Mouse (Mus musculus): ENCODE measurements around the gene Erich6b.

Erich6b gene

DNA sequence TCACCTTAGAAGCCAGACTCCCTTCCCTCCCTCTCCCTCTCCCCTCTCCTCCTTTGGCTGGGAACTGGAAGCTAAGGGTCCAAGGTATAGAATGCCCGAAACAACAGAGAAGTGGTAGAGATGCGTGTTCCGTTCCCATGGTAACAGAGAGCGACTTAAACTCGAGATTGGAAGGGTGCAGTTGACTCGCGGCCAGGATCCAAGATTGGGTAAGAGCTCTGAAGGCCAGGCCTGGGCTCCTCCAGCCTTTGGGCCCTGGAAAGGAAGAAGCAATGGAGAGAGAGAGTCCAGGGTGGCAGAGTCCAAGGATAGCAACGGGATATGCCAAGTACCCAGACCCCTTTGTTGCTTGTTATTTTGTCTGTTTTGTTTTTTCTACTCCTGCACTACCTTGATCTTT lies at the start of gene Erich6b:
Gene Erich6b, plus strand, starts transcription at position 180 of the 400 bp plus-strand sequence.
- no peak for DNase-seq (ENCODE audit: low spot score in 2 of 2)

DNA sequence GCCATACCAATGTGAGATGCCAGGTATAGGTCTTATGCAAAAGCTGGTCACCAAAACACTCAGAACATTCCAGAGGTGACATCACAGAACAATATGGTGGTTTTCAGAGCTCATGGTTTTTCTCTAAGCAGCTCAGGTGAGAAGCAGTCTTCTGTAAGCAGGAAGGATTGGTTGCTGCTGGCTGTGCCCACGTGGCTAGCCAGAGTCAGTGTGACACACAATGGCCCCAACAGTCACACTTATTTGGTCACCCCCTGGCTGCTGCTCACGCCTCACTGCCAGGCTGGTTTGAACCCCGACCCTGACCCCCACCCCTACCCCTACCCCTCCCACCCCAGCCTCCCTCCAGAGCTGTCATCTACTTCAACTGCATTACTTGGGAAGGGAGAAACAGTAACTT lies 49.1 kb upstream of the Erich6b start, which contains the start of gene Spert:
Gene Spert, minus strand, starts transcription at position 139 of the 400 bp plus-strand sequence.
- DNase-seq (ENCODE audit: low spot score in 2 of 2): no peak

DNA sequence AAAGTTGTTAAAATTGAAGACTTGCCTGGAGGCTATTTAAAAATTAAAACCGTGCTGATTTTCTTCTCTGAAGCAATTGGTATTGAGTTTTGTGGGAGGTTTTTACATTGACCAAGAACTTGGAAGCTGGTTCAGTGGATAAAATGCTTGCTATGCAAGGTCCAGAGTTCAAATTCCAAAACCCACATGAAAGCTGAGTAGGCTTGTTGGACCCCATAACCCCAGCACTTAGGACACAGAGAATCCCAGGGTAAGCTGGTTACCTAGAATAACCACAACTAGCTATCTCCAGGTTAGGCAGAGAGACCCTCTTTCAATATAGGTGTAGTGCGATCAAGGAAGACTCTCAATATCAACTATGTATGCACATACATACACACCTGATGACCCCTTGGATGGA lies 32.9 kb upstream of the Erich6b start:
- DNase-seq (ENCODE audit: low spot score in 2 of 2): no peak

DNA sequence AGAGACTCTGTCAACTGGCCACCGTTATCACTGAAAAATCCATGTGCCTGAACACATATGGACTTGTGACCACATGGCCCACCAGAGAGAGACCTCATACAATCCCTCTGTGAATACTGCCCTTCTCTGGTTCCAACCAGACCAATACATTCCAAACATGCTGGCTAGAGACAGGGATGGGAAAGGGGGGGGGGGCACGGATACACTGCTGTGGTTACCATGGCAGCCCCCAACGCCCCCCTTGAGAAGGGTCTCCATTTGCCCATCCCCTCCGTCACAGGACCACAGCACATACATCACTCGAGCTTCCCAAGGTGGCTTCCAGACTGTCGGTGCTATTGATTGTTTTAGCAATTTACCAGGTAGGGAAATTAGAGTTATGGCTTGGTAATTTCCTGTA lies 25.7 kb upstream of the Erich6b start:
- no peak for DNase-seq (ENCODE audit: low spot score in 2 of 2)

DNA sequence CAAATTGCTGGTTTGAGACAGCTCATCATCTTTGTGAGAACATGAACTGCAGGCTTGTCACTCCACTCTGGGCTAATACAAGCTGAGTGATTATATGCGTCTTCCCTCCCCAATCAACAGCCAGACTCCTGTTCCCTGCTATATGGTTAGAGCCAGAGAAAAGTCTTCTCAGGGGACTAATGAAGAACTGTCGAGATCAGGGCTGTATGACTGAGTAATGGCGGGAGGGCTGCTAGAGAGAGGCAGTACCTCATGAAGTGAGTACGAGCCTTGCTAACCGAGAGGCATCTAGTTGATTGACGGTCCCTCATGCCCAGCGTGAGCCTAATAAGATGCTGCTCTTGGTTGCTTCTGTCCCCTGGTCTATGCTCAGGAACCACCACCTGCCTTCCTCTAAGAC lies 19.1 kb upstream of the Erich6b start:
- no peak for DNase-seq (ENCODE audit: low spot score in 2 of 2)

DNA sequence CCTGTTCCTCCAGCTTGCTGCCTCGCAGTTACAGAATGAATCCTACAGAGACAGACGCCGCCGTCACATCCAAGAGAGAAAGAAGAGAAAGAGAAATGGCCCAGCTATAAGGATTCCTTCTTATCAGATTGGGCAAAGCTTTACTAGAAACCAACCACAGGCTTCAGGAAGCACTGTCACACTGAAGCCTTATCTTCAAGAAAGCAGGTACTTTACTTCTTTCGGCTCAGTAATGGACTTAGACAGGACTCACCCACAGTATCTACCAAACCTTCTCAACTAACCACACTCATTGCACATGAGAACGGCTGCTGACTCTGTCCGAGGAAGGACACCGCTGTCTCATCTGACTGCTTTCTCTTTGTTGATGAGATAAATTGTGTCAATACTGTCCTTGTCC lies 13.2 kb upstream of the Erich6b start:
- DNase-seq (ENCODE audit: low spot score in 2 of 2): no peak

DNA sequence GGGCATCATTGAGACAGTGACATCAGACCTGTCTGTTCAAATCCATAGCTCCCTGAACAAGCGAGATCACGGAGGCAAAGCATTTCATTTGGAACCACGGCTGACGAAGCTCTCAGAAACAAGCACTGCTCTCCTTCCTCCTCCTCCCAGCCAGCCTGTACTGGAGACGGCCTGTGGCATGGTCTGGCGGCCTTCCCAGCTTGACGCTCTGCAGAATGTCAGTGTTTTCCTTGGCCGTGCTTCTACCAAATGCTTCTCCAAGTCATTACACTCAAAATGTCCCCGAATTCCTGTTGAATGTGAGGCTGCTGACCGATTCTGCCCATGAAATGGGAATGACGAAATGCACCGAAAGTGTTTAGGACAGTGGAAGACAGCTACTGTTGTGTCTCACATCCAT lies 6.7 kb upstream of the Erich6b start:
- DNase-seq (ENCODE audit: low spot score in 2 of 2): peak in 1 of 2 experiments; percentile 13

DNA sequence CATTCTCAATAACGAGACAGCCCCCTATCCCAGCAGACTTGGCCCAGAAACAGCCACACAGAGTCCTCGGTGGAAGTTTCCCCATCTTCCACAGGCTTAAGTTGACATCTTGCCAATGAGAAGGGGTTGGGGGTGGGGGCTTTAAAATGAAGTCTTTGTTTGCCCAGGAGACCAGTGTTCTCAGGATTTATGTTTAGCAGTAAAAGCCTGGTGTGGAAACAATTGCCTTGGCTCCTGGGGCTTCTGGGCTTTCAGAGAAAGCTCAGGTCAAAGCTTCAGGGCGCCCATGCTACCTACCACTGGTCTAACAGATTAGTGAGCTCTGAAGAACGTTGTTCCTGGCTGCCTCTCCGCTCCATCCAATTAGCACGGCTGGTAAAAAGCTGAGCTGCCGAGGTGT lies 6.0 kb upstream of the Erich6b start:
- no peak for DNase-seq (ENCODE audit: low spot score in 2 of 2)

DNA sequence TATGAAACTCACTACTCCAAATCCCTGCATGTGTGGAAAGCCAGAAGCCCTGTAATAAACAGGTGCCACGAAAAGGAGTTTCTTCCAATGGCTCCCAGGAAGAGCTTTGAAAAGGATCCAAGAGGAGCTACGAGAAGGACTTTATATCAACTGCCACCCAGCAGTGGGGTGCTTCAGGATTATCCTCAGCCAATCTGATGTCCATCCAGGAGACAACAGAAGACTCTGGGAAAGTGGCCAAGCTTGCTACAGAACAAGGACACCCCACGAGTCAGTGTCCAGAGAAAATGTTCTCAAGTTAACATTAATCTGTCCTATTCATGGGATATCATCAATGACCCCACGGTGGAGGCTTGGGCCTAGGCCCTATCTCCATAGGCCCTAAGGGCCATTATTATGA lies 4.4 kb upstream of the Erich6b start:
- DNase-seq (ENCODE audit: low spot score in 2 of 2): no peak

DNA sequence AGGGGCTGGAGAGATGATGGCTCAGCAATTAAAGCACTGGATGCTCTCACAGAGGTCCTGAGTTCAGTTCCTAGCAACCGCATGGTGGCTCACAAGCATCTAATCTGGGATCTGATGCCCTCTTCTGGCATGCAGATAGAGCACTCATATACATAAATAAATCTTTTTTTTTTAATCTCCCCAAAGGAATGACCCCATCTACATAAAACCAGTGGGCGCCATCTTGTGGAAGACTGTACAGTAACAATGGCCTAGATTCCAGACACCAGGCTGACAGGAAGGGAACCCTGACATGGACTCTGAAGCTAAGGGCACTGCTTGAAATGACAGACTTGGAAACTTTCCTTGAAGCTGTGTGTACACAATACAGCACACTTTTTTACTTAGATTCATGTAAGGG lies 1.2 kb upstream of the Erich6b start:
- DNase-seq (ENCODE audit: low spot score in 2 of 2): no peak

DNA sequence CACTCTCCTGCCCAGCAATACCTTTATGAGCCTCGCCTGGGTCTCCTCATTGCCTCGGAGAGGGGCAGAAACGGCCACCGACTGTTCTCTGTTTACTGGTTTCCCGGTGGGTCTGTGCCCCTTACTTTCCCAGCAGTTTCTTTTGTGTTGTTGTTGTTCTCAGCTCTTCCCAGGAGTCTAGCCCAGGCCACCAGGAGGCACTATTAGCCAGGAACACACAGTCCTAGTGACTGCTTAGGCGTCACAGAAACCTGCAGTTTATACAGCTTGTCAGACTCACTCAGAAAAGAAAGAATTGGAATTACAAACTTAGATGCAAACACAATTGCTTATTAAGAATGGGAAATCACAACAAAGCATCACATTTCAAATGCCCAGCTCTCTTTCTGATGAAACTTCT lies 690 bp upstream of the Erich6b start:
- no peak for DNase-seq (ENCODE audit: low spot score in 2 of 2)

DNA sequence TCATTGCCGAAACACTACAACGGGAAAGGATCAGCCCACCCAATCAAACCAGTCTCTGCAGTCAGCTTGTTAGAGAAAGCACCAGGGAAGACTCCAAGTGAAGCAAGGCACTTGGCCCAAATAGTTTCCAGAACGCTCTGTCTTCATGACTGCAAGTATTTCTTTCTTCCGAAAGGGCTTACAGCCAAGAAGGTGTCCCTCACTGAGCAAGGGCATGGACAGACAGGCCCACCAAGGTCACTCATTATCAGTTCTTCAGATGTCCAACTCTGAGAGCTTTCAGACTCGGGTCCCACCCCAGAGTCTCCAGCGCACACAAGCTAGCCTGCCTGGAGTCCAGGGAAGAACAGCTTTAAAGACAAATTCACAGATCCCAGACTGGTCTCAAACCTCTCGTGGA lies 3.4 kb downstream of the Erich6b start:
- DNase-seq (ENCODE audit: low spot score in 2 of 2): no peak

DNA sequence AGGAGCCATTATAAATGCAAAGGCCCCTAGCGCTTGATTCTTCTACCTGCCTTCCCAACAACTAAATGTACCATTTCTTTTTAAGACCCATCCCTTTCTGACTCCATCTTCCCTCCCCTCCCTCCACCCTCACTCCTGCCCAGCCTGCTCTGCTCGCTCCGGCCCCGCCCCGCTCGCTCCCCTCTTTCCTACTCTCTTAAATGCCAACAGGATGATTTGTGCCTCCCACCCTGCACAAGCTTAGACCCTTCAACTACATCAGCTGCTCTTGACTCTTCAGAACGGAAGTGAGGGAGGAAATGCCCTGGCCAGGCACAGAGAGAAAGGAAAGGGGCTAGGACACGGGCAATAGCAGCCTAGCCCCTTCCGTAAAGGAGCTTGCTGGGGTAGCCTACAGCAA lies 4.0 kb downstream of the Erich6b start:
- no peak for DNase-seq (ENCODE audit: low spot score in 2 of 2)

DNA sequence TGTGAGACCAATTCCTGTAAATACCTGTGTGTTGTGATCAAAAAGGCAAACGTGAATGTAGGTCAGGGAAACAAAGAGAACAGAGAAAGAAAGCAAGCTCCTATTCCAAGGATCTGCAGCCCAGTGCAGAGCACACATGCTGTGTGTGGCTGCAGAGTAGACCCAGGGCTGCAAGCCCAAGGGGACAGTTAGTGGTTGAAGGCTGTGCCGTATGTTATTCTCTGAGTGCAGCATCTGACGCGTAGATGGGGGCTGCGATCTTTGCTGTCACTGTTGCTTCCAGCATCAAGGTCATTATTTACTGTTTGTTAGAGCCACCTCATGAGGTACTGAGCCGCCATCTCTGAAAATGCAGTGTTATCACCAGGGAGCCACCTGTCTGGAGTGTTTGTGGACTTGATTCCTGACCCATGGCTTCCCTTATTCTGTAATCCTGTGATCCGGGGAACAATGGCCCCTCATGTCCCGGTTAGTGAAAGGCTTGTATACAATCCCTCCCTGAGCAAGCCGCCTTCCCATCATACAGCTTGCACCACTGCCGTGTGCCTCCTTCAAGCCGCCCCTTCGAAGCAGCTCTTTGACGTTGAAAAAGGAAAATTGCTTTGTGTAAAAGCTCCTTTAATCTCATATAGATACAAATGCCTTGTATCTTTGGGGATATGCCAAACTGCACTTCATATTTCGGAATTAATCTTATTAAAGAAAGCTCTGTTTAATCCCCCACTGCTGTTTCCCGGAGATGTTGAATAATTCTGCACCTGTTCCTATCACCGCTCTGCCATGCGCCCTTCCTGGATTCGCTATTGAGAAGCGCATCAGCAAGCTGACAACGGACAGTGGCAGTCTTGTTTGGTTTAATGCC lies 5.1 kb downstream of the Erich6b start:
- DNase-seq (ENCODE audit: low spot score in 2 of 2): no peak

DNA sequence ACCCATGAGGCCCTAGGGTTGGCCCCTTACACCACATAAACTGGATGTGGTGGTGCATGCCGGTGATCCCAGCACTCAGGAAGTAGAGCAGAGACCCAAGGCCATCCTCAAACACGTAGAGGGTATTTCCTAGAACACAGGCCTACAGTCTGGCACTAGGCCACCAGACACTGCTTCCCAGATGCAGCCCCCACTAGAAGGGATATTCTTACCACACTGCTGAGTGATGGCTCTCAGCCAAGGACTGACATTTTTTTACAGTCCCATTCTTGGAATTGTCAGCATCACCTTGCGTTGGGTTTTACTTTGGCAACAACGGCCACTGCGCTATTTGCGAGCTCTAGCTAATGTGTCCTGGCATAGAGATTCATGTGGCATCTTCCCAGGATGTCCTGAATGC lies 18.9 kb downstream of the Erich6b start:
- no peak for DNase-seq (ENCODE audit: low spot score in 2 of 2)

DNA sequence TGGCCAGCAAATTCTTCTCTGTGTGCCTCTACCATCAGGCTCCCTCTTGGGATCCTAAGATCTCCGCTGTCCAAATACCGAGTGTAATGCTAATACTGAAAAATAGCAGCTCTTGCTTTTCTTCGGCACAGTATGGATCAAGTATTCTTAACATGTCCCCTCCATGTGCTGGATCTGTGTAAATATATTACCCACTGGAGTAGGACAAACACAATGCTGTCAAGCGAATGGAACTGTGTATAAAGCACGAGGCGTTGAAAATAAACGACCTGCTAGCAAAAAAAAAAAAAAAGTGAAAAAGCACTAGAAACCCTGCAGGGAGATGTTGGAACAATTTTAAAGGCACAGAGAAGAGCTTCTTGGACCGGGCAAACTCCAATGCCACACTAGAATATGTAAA lies 19.5 kb downstream of the Erich6b start:
- DNase-seq (ENCODE audit: low spot score in 2 of 2): no peak

DNA sequence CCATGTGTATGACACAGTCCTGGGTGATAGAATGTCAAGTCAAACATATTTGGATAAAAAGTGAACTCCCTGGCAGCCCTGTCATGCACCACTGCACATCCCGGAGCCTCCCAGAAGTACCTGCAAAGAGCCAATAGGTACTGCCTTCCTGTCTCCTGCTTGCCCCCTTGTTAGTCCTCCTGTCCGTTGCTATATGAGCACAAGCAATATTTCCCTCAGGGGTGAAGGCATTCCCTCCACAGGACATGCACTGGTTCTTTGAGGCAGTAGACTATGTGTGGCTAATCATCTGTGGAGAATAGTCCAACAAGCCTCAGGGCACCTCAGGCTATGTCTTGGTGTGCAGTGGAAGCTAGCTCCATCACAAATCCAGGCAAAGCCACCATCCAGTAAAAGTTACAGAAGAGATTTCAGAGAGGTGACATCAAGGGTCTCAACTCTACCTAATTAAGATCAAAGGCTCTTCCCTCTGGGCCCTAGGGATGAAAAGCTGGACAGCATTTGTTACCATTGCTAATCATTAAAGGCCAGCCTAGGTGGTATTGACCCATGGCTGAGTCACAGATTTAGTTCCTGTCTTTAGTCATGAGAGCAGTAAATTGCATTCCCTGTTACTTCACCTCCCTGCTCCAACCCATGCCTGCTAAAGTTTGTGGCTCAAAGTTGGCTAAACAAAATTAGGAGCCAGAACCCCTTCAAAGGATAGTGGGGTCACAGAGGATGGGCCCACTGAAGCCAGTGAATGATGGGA lies 23.5 kb downstream of the Erich6b start:
- no peak for DNase-seq (ENCODE audit: low spot score in 2 of 2)

DNA sequence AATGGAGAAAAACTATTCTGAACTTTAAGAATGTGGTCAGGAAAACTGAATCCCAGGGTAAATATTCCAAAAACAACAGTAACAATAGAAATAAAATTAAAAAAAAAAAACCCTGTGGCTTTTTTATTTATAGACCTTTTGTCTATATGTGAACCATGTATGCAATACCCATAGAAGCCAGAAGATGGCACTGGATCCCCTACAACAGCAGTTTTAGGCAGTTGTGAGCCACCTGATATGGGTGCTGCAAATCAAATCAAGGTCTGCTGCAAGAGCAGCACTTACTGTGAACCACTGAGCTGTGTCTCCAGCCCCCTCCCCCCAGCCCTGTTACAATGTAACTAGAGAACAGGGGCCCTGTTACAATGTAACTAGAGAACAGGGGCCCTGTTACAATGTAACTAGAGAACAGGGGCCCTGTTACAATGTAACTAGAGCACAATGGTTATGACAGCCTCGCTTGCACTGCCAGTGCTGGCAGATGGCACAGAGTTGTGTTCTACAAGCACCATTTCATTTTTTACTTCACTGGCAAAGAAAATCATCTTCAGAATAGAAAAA lies 27.1 kb downstream of the Erich6b start:
- no peak for DNase-seq (ENCODE audit: low spot score in 2 of 2)

DNA sequence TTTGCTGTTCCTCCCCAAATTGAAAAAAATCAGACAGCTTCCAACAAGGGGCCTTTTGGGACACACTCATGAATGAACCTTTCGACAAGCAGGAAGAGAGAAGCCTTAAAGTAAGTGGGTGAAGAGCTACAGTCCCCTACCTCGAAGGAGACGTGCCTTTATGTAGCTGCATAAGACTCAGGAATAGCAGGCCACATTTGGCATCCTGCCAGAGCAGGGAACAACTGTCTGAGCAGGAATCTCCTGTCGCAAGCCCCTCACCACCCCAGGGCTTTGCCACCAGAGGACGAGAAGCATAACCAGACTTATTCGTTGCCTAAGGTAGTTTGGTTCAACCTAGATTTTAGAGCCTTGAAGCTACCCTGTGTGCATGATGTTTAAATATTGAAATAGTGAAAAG lies 34.3 kb downstream of the Erich6b start:
- no peak for DNase-seq (ENCODE audit: low spot score in 2 of 2)

DNA sequence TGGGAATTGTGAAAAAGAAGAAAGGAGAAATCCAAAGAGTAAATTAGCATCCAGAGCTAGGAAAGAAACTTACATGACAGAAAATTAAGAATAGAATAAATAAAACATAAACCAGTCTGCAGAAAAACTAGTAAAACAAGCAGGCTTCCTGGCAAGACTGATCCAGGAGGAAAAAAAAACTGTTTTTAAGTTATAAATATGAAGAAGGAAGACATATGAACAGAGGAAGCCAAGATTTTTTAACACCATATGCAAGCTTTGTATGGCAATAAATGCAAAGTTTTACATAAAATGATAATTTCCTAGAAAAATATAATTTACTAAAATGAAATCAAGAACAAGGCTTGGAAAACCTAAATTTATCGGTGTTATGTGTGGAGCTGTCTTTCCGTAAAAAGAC lies 48.4 kb downstream of the Erich6b start:
- DNase-seq (ENCODE audit: low spot score in 2 of 2): no peak

DNA sequence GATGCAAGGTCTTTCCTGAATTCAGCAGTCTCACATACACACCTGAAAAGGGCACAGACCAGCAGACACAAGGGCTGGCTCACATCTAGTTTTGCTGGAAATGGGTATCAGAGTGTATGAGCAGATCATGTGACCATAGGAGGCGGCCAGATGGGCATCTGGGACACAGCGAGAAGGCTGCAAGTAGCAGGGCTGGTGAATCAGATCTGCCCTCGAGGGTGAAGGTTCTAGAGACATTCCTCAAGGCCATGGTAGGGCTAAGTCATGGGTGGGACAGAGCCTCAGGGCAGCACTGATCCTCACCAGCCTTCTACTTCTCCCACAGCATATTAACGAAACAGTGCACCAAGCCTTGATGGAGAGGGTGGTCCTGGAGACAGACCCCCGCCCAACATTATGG lies 54.0 kb downstream of the Erich6b start:
- no peak for DNase-seq (ENCODE audit: low spot score in 2 of 2)

DNA sequence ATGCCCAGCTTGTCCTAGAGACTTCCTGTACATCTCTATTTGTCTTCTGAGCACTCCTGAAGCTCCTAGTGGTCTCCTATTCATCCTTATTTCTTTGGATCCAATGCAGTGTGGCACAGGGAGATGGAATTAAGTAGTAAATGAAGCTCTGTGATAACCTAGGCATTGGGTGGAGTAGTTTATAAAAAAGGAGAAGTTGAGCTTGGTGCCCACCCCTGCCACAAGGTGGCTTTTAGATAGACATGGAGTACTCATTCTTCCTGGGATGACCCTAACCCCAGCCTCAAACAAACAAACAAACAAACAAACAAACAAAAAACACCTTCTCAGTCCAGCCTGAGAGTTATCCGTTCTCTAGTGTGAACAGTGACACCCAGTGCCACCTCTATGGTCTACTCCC lies 55.9 kb downstream of the Erich6b start:
- DNase-seq (ENCODE audit: low spot score in 2 of 2): no peak

DNA sequence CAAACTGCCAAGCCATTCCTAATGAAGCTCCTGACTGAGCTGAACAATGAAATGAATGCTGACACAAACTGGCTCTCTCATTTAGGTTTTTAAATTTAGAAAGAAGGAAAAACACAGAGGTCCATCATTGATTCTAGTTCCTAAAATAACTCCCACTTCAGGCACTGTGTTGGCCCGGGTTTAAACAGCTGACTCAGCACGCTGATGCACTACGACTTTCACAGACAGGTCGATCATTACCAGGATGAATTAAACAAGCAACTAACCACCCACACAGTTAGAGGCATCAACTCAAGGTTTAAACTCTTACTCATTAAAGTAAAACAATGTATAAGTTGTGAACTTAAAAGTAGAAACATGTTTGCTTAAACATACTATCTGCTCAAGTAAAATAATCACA lies 64.6 kb downstream of the Erich6b start:
- DNase-seq (ENCODE audit: low spot score in 2 of 2): no peak
